Comparison of ENCODE assay signal across 11 mouse cellular contexts in genomic region chr14:102902236-102902635, GRCm38 (mm10).
"Had no signal": no experiment of that assay in that cellular context is flagged by ENCODE, and none has a peak within 500 bp of the region (broad histone marks: within the 10 kb centered on the region; RNA-seq: fewer than 3 reads in every experiment).

No protein-coding gene starts in this region.

- H3K9ac ChIP-seq: liver, embryonic 15.5 days; neural tube, embryonic 15.5 days had no signal

- H3K4me3 ChIP-seq: limb, embryonic 10.5 days; liver, embryonic 15.5 days; midbrain, embryonic 10.5 days; myocyte; neural tube, embryonic 15.5 days had no signal

- H3K4me2 ChIP-seq: liver, embryonic 11.5 days; liver, embryonic 15.5 days had no signal

- ATAC-seq: lung, postnatal 0 days had no signal

- H3K27me3 ChIP-seq: liver, embryonic 15.5 days; neural tube, embryonic 15.5 days had no signal

- H3K9me3 ChIP-seq: limb, embryonic 10.5 days; liver, embryonic 15.5 days; midbrain, embryonic 10.5 days; neural tube, embryonic 15.5 days had no signal

- DNase-seq: kidney, postnatal 36 days; lung, adult 2 months; lung, postnatal 36 days; thymus, postnatal 4 days had no signal

- H3K4me1 ChIP-seq: liver, embryonic 15.5 days; midbrain, embryonic 10.5 days; neural tube, embryonic 15.5 days had no signal

- H3K36me3 ChIP-seq: limb, embryonic 10.5 days; liver, embryonic 15.5 days; midbrain, embryonic 10.5 days; neural tube, embryonic 15.5 days had no signal

- H3K27ac ChIP-seq: liver, embryonic 15.5 days; midbrain, embryonic 10.5 days; neural tube, embryonic 15.5 days had no signal
